ENCODE assay signal across 18 mouse cellular contexts in the genomic region with DNA sequence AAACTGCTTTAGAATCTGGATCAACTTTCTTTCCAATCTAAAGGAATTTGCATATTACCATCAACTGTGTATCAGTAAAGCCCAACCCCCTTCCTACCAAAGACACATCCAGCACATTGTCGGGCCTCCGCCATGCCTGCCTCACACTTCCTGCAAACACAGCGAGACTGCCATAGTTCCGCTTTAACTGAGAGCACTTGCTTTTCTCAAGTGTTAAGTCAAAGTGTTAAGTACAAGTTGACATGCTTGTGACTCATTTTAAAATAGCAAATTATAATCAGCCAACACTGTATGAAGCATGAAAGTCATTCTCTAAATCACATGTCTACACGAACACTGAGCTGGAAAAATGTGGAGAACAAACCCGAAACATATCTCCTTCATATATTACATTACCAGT.
DNase-seq lines count a peak whose midpoint lies in the region; ATAC-seq and TF ChIP-seq lines count a peak whose summit lies in the region.
"Had no signal": no experiment of that assay in that cellular context is flagged by ENCODE, and none has a peak within 500 bp of the region (broad histone marks: within the 10 kb centered on the region; RNA-seq: fewer than 3 reads in every experiment).

No protein-coding gene starts in this region.

- peak; percentile 66 for ATAC-seq in frontal cortex, adult (ENCODE audit: low TSS enrichment)
- ATAC-seq in lung, postnatal 0 days: peak; percentile 23; the same call in 1 of the 2 replicates
- ATAC-seq in embryonic facial prominence, embryonic 15.5 days (ENCODE audit: insufficient number of reproducible peaks, low FRiP score, low TSS enrichment, low read depth): no peak
- ATAC-seq: inflammation-experienced regulatory T-cells, adult 6 months; liver, postnatal 0 days had no signal

- TF ChIP-seq EP300 in lung, postnatal 0 days (IDR thresholded peaks at IDR 0.05): no peak

- no peak overlapping the region for H3K27ac ChIP-seq in lung, postnatal 0 days (ENCODE audit: low read length)
- H3K27ac ChIP-seq in embryonic facial prominence, embryonic 15.5 days (replicated peaks): peak overlapping the region; percentile 67; the same call in 1 of the 2 replicates
- H3K27ac ChIP-seq: hindbrain, embryonic 12.5 days; macrophage; midbrain, embryonic 12.5 days; neural tube, embryonic 13.5 days had no signal

- no peak overlapping the region for H3K9ac ChIP-seq in lung, postnatal 0 days (replicated peaks; ENCODE audit: low read depth)
- H3K9ac ChIP-seq in embryonic facial prominence, embryonic 15.5 days: no peak overlapping the region
- H3K9ac ChIP-seq: hindbrain, embryonic 12.5 days; liver, postnatal 0 days; midbrain, embryonic 12.5 days; neural tube, embryonic 13.5 days had no signal

- no peaks in the 10 kb centered on the region for H3K27me3 ChIP-seq in lung, postnatal 0 days (replicated peaks; ENCODE audit: insufficient read depth, low read length)
- no peaks in the 10 kb centered on the region for H3K27me3 ChIP-seq in embryonic facial prominence, embryonic 15.5 days
- H3K27me3 ChIP-seq: hindbrain, embryonic 12.5 days; midbrain, embryonic 12.5 days; neural tube, embryonic 13.5 days had no signal

- H3K4me2 ChIP-seq in lung, postnatal 0 days (replicated peaks; ENCODE audit: low read depth, low read length): no peak overlapping the region
- no peak overlapping the region for H3K4me2 ChIP-seq in embryonic facial prominence, embryonic 15.5 days (replicated peaks)
- H3K4me2 ChIP-seq: hindbrain, embryonic 12.5 days; midbrain, embryonic 12.5 days; neural tube, embryonic 13.5 days had no signal

- no peak overlapping the region for H3K4me3 ChIP-seq in lung, postnatal 0 days (ENCODE audit: low read depth, low read length)
- no peak overlapping the region for H3K4me3 ChIP-seq in embryonic facial prominence, embryonic 15.5 days (replicated peaks)
- H3K4me3 ChIP-seq: hindbrain, embryonic 12.5 days; midbrain, embryonic 12.5 days; neural tube, embryonic 13.5 days had no signal

- no peak for TF ChIP-seq CTCF in lung, postnatal 0 days (IDR thresholded peaks at IDR 0.05)

- no peak for DNase-seq in frontal cortex, postnatal 25 days (ENCODE audit: low spot score in 2 of 2)
- DNase-seq in lung, postnatal 0 days (ENCODE audit: low spot score): peak; percentile 8
- no peak for DNase-seq in lung, postnatal 25 days (ENCODE audit: low spot score)
- peak; percentile 39 for DNase-seq in heart, postnatal 4 days
- no peak for DNase-seq in c-Kit-positive CD71-positive TER-119-positive erythroid progenitor cells, embryonic 14.5 days (ENCODE audit: low spot score)
- DNase-seq: adrenal gland, adult 8-10 months; B cell, adult 2 months; cerebellum, adult 8-10 months; liver; liver, postnatal 0 days; right cerebral cortex, postnatal 4 days had no signal

- H3K36me3 ChIP-seq in lung, postnatal 0 days (ENCODE audit: insufficient read depth, low read length): no peaks in the 10 kb centered on the region
- no peaks in the 10 kb centered on the region for H3K36me3 ChIP-seq in embryonic facial prominence, embryonic 15.5 days
- H3K36me3 ChIP-seq: hindbrain, embryonic 12.5 days; midbrain, embryonic 12.5 days; neural tube, embryonic 13.5 days had no signal

- 56% methylated on average over 6 of the region's 6 CpGs for WGBS in lung, postnatal 0 days
- WGBS in embryonic facial prominence, embryonic 15.5 days: 71% methylated on average over 6 of the region's 6 CpGs

- no peaks in the 10 kb centered on the region for H3K4me1 ChIP-seq in lung, postnatal 0 days (ENCODE audit: insufficient read depth, low read depth, low read length)
- peaks cover 9% of the 10 kb centered on the region; the same call in 1 of the 2 replicates for H3K4me1 ChIP-seq in embryonic facial prominence, embryonic 15.5 days
- H3K4me1 ChIP-seq: hindbrain, embryonic 12.5 days; midbrain, embryonic 12.5 days had no signal

- H3K9me3 ChIP-seq in lung, postnatal 0 days (ENCODE audit: low read length): no peaks in the 10 kb centered on the region
- no peaks in the 10 kb centered on the region for H3K9me3 ChIP-seq in embryonic facial prominence, embryonic 15.5 days (replicated peaks)
- H3K9me3 ChIP-seq: hindbrain, embryonic 12.5 days; midbrain, embryonic 12.5 days; neural tube, embryonic 13.5 days had no signal

Comparison
In these comparisons a context has a peak if more than half of its experiments do, and no peak if none do; other contexts are left out.
1. DNase-seq: peak in lung, postnatal 0 days (single experiment) and heart, postnatal 4 days (single experiment); none in frontal cortex, postnatal 25 days (0 of 2), lung, postnatal 25 days (single experiment) and c-Kit-positive CD71-positive TER-119-positive erythroid progenitor cells, embryonic 14.5 days (single experiment).